Mouse (Mus musculus): ENCODE measurements around the gene Gm21953.
"Not testable (repeated sequence)": the region's sequence is repeated elsewhere in the genome, so short reads cannot be mapped to it uniquely, and the experiment has no call there.

Gm21953 gene

GRCm38 (mm10) chr4:42293967-42294366, at the start of gene Gm21953:
Gene Gm21953, plus strand, starts transcription at chr4:42294267.
- DNase-seq (ENCODE audit: low spot score in 2 of 2): not testable (repeated sequence)

DNA sequence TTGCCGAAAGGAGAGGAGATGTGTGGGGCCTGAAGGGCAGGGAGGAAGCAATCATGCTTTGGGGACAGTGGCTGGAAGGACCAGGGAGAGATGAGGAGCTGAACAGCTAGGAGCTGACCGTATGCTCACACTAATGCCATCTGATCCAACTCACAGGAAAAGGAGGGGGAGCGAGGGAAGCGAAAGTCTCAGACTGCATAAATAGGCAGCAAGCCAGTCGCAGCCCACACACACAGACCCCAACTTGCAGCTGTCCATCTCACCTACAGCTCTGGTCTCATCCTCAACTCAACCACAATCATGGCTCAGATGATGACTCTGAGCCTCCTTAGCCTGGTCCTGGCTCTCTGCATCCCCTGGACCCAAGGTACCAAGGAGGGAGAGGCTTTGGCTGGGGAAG, 38.6 kb upstream of the Gm21953 start, which contains the start of gene Ccl21b:
Gene Ccl21b, plus strand, starts transcription at position 301 of the 400 bp plus-strand sequence.
- DNase-seq (ENCODE audit: low spot score in 2 of 2): not testable (repeated sequence)

DNA sequence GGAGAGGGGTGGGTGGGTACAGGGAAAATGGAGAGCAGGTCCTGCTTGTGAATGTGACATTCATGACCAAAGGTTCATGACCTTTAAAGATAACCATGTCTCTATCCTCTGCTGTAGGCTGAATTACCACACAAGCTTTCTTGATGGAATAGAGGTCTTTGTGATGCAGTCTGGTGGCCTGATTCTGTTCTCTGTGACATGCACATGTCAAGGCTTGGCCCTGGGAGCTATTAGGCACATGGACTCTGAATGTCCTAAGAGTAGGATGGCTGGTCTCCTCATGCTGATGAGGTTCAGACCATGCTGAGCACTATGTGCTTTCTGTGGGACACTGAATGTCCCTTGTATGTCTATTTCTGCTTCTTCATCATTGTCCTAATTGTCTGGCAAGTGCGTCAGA, 24.0 kb downstream of the Gm21953 start, which contains the start of gene Fam205a3:
Gene Fam205a3, plus strand, starts transcription at position 301 of the 400 bp plus-strand sequence.
- DNase-seq (ENCODE audit: low spot score in 2 of 2): not testable (repeated sequence)
